Mouse (Mus musculus) cortical plate, adult 2 months (tissue): ENCODE data around the gene Arhgap9.

ENCODE experiments used
- CTCF ChIP-seq: fragments of 200-500 bp; IDR thresholded peaks from 2 replicates; pipeline ENCODE4 v1.5.1; 2011; ENCODE audit warnings: mild to moderate bottlenecking, control low read depth, low read length; ENCODE audit not compliant: insufficient read depth; ENCODE audit errors: extremely low read depth
- POLR2A ChIP-seq: fragments of 200-500 bp; IDR thresholded peaks from 2 replicates; pipeline ENCODE4 v1.6.1; 2011; ENCODE audit warnings: mild to moderate bottlenecking, low read length, control low read depth; ENCODE audit not compliant: insufficient read depth; ENCODE audit errors: extremely low read depth

GRCm38 (mm10) chr10:127286194-127286593 lies 35.6 kb upstream of the Arhgap9 start:
- TF ChIP-seq CTCF = no peak
- TF ChIP-seq POLR2A = no peak
